ENCODE assay signal across 18 mouse cellular contexts in genomic region chr15:85661771-85662170, GRCm38 (mm10).
DNase-seq lines count a peak whose midpoint lies in the region; ATAC-seq and TF ChIP-seq lines count a peak whose summit lies in the region.
"Had no signal": no experiment of that assay in that cellular context is flagged by ENCODE, and none has a peak within 500 bp of the region (broad histone marks: within the 10 kb centered on the region; RNA-seq: fewer than 3 reads in every experiment).

No protein-coding gene starts in this region.

- no peaks in the 10 kb centered on the region for H3K9me3 ChIP-seq in forebrain, embryonic 16.5 days (ENCODE audit: control insufficient read depth, low read length)
- H3K9me3 ChIP-seq in forebrain, embryonic 10.5 days: no peaks in the 10 kb centered on the region
- H3K9me3 ChIP-seq: embryonic facial prominence, embryonic 15.5 days; hindbrain, embryonic 12.5 days had no signal

- H3K27ac ChIP-seq in cerebellum, adult 2 months (ENCODE audit: insufficient read depth, low read length): peak overlapping the region; percentile 62
- peak overlapping the region; percentile 0; the same call in 1 of the 2 replicates for H3K27ac ChIP-seq in forebrain, embryonic 16.5 days (ENCODE audit: low read length)
- no peak overlapping the region for H3K27ac ChIP-seq in forebrain, embryonic 10.5 days
- peak overlapping the region; percentile 100 for H3K27ac ChIP-seq in layer of hippocampus, adult 2 months
- H3K27ac ChIP-seq in olfactory bulb, adult 2 months (ENCODE audit: insufficient read depth, low read depth, low read length): peak overlapping the region; percentile 93
- H3K27ac ChIP-seq: embryonic facial prominence, embryonic 15.5 days; hindbrain, embryonic 12.5 days had no signal

- 15% methylated on average over 5 of the region's 5 CpGs for WGBS in cerebellum, adult 2 months
- WGBS in forebrain, embryonic 16.5 days: 71% methylated on average over 5 of the region's 5 CpGs
- 88% methylated on average over 5 of the region's 5 CpGs for WGBS in forebrain, embryonic 10.5 days
- WGBS in olfactory bulb, adult 2 months: 16% methylated on average over 5 of the region's 5 CpGs

- TF ChIP-seq CTCF in cerebellum, adult 2 months (IDR thresholded peaks at IDR 0.05; ENCODE audit: borderline replicate concordance, insufficient read depth, low read depth, low read length): no peak
- TF ChIP-seq CTCF in layer of hippocampus, adult 2 months (conservative IDR thresholded peaks at IDR 0.05): no peak
- no peak for TF ChIP-seq CTCF in olfactory bulb, adult 2 months (IDR thresholded peaks at IDR 0.05; ENCODE audit: insufficient read depth, low read depth, low read length)

- no peaks in the 10 kb centered on the region for H3K27me3 ChIP-seq in cerebellum, adult 2 months (ENCODE audit: control insufficient read depth, insufficient read depth, low read length)
- H3K27me3 ChIP-seq in forebrain, embryonic 16.5 days (replicated peaks; ENCODE audit: control insufficient read depth, insufficient read depth, low read length): peaks cover 7% of the 10 kb centered on the region
- peaks cover 100% of the 10 kb centered on the region for H3K27me3 ChIP-seq in forebrain, embryonic 10.5 days (ENCODE audit: poor library complexity, severe bottlenecking)

- DNase-seq in cerebellum, adult 2 months: peak in 1 of 2 experiments; percentile 43
- no peak for DNase-seq in forebrain, embryonic 10.5 days (ENCODE audit: extremely low spot score, low spot score)
- no peak for DNase-seq in layer of hippocampus, adult 2 months (ENCODE audit: low spot score in 2 of 2)
- no peak for DNase-seq in layer of hippocampus, adult 9-11 months
- DNase-seq: adrenal gland, postnatal 10 days; embryo, embryonic 11 days; gastrocnemius, postnatal 25 days; heart, postnatal 10 days; heart, postnatal 4 days had no signal

- H3K9ac ChIP-seq in forebrain, embryonic 16.5 days (replicated peaks; ENCODE audit: low read depth, low read length): no peak overlapping the region
- H3K9ac ChIP-seq: embryonic facial prominence, embryonic 15.5 days; hindbrain, embryonic 12.5 days had no signal

- no peak overlapping the region for H3K4me2 ChIP-seq in forebrain, embryonic 16.5 days (ENCODE audit: low read length)
- H3K4me2 ChIP-seq: embryonic facial prominence, embryonic 15.5 days; hindbrain, embryonic 12.5 days had no signal

- no peak overlapping the region for H3K4me3 ChIP-seq in cerebellum, adult 2 months (replicated peaks; ENCODE audit: insufficient read depth, low read depth, low read length)
- H3K4me3 ChIP-seq in forebrain, embryonic 16.5 days (replicated peaks; ENCODE audit: low read length): no peak overlapping the region
- no peak overlapping the region for H3K4me3 ChIP-seq in forebrain, embryonic 10.5 days
- no peak overlapping the region for H3K4me3 ChIP-seq in layer of hippocampus, adult 2 months
- H3K4me3 ChIP-seq in olfactory bulb, adult 2 months (ENCODE audit: insufficient read depth, low read depth, low read length): no peak overlapping the region
- H3K4me3 ChIP-seq: embryonic facial prominence, embryonic 15.5 days; erythroblast, embryonic 14.5 days; hindbrain, embryonic 12.5 days had no signal

- no peak for TF ChIP-seq POLR2A in cerebellum, adult 2 months (IDR thresholded peaks at IDR 0.05; ENCODE audit: borderline replicate concordance, insufficient read depth, low read length)
- TF ChIP-seq POLR2A in olfactory bulb, adult 2 months (IDR thresholded peaks at IDR 0.05; ENCODE audit: insufficient read depth, low read depth, low read length): no peak

- no peak for ATAC-seq in cerebellum, adult (ENCODE audit: insufficient number of reproducible peaks, low FRiP score, low TSS enrichment)
- ATAC-seq in forebrain, embryonic 16.5 days: no peak
- ATAC-seq: hindbrain, embryonic 16.5 days; inflammation-experienced regulatory T-cells, adult 6 months; intestine, postnatal 0 days had no signal

- H3K36me3 ChIP-seq in forebrain, embryonic 16.5 days (ENCODE audit: control insufficient read depth, insufficient read depth): no peaks in the 10 kb centered on the region
- no peaks in the 10 kb centered on the region for H3K36me3 ChIP-seq in forebrain, embryonic 10.5 days (replicated peaks)
- H3K36me3 ChIP-seq: hindbrain, embryonic 12.5 days had no signal

- peaks cover 36% of the 10 kb centered on the region for H3K4me1 ChIP-seq in cerebellum, adult 2 months (ENCODE audit: control insufficient read depth, insufficient read depth, low read length)
- H3K4me1 ChIP-seq in forebrain, embryonic 16.5 days (replicated peaks; ENCODE audit: control insufficient read depth, insufficient read depth, low read length): peaks cover 21% of the 10 kb centered on the region
- H3K4me1 ChIP-seq in forebrain, embryonic 10.5 days: peaks cover 12% of the 10 kb centered on the region
- H3K4me1 ChIP-seq in olfactory bulb, adult 2 months (ENCODE audit: control insufficient read depth, insufficient read depth, low read length): peaks cover 43% of the 10 kb centered on the region
